Mouse (Mus musculus) c-Kit-positive CD71-positive TER-119-positive erythroid progenitor cells, embryonic 14.5 days (primary cell): Measurements from ENCODE around the gene Cfd.

ENCODE experiments used
- DNase-seq: peaks from one replicate; pipeline ENCODE4 v3.0.0-alpha.2; 2013; ENCODE audit warnings: low spot score

Gene Cfd

GRCm38 (mm10) chr10:79918231-79919078 is 27.8 kb downstream of the Cfd start:
- DNase-seq: no peak

GRCm38 (mm10) chr10:79919251-79919849 is 28.7 kb downstream of the Cfd start:
- no peak for DNase-seq

GRCm38 (mm10) chr10:79920056-79920890 is 29.6 kb downstream of the Cfd start:
- DNase-seq: no peak

- DNase-seq: no peak
Observed at GRCm38 (mm10) chr10:79920958-79921535, 30.4 kb downstream of the Cfd start, which contains the start of gene R3hdm4. Gene R3hdm4 (minus strand): TSS chr10:79921208.

GRCm38 (mm10) chr10:79921572-79921971 is 30.9 kb downstream of the Cfd start:
- DNase-seq: no peak

GRCm38 (mm10) chr10:79924998-79925784 is 34.5 kb downstream of the Cfd start:
- peak; percentile 87 for DNase-seq

- DNase-seq: no peak
Observed at GRCm38 (mm10) chr10:79925785-79926490, 35.3 kb downstream of the Cfd start.

GRCm38 (mm10) chr10:79926491-79927323 is 36.1 kb downstream of the Cfd start, which contains the start of gene Arid3a:
Gene Arid3a (plus strand): TSS chr10:79927043.
- peak; percentile 85 for DNase-seq

GRCm38 (mm10) chr10:79927324-79928029 is 36.8 kb downstream of the Cfd start:
- peak; percentile 47 for DNase-seq

GRCm38 (mm10) chr10:79928030-79928694 is 37.5 kb downstream of the Cfd start:
- no peak for DNase-seq

- no peak for DNase-seq
Observed at GRCm38 (mm10) chr10:79928907-79929701, 38.5 kb downstream of the Cfd start.

GRCm38 (mm10) chr10:79929967-79930825 is 39.5 kb downstream of the Cfd start:
- no peak for DNase-seq

- no peak for DNase-seq
Observed at GRCm38 (mm10) chr10:79930826-79931186, 40.2 kb downstream of the Cfd start.

- no peak for DNase-seq
Observed at GRCm38 (mm10) chr10:79931797-79932196, 41.1 kb downstream of the Cfd start.

GRCm38 (mm10) chr10:79932736-79933135 is 42.1 kb downstream of the Cfd start:
- no peak for DNase-seq

GRCm38 (mm10) chr10:79933145-79933679 is 42.6 kb downstream of the Cfd start:
- DNase-seq: no peak
